Mouse (Mus musculus) embryonic facial prominence, embryonic 10.5 days (tissue): Measurements from ENCODE around the gene Rapgef5. TPM values are rescaled to one million over a fixed set of nuclear protein-coding genes. Genes with fewer than 3 reads are reported as not detected.

Source experiments
- DNase-seq: peaks from one replicate; pipeline ENCODE4 v3.0.0-alpha.2; 2017; ENCODE audit warnings: low spot score
- H3K27ac ChIP-seq: fragments of 300-500 bp; sonication (generic); replicated peaks from 2 replicates; pipeline ENCODE4 v1.5.1; 2016; ENCODE audit warnings: mild to moderate bottlenecking
- H3K27me3 ChIP-seq: fragments of 300-500 bp; sonication (generic); replicated peaks from 2 replicates; pipeline ENCODE4 v1.6.1; 2016; ENCODE audit warnings: low read depth, mild to moderate bottlenecking; ENCODE audit not compliant: poor library complexity, severe bottlenecking
- H3K36me3 ChIP-seq: fragments of 300-500 bp; sonication (generic); replicated peaks from 2 replicates; pipeline ENCODE4 v1.6.1; 2016; ENCODE audit warnings: mild to moderate bottlenecking, moderate library complexity
- H3K4me1 ChIP-seq: fragments of 300-500 bp; sonication (generic); 2 replicates; pipeline ENCODE4 v1.6.1; 2016
- H3K4me3 ChIP-seq: fragments of 300-500 bp; sonication (generic); 2 replicates; pipeline ENCODE4 v1.5.1; 2016; ENCODE audit warnings: mild to moderate bottlenecking, moderate library complexity
- H3K9me3 ChIP-seq: fragments of 300-500 bp; sonication (generic); 2 replicates; pipeline ENCODE4 v1.6.1; 2016; ENCODE audit warnings: mild to moderate bottlenecking
- WGBS: fragments of 180-500 bp; shearing (Covaris S2); methylation state at CpG from one replicate; pipeline ENCODE4 v1.1.7; 2016; 5-methylcytosine and 5-hydroxymethylcytosine counted together
- polyA plus RNA-seq: library from polyadenylated mRNA; unstranded; fragments of >200 nt; fragmentation: Nextera tagmentation; extraction: Ambion mirVana; gene quantifications from 2 replicates; pipeline ENCODE4 v1.2.1, GENCODE M21; 2016

Rapgef5 gene
- polyA plus RNA-seq, 1 experiment from 2014 or later = 7.1 TPM

DNA sequence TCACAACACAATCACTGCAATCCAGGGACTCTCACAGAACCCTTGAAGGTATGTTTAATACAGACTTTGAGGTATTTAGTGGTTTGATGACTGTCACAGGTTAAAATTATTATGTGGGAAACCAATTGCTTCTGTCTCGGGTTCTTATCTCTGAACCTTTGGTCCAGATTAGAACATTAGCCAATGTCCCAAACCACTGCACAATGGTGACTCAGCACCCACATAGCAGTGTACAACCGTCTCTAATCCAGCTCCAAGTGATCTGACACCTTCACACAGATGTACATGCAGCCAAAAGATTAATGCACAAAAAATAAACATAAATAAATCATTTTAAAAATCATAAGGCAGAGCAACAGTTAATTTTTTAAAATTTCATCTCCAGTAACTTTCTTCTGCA, 11.1 kb upstream of the Rapgef5 start:
- DNase-seq = no peak
- H3K36me3 ChIP-seq = no peaks in the 10 kb centered on the region
- WGBS = 87% methylated on average over 2 of the region's 2 CpGs
- H3K4me3 ChIP-seq = no peak overlapping the region
- no peaks in the 10 kb centered on the region for H3K27me3 ChIP-seq
- peaks cover 8% of the 10 kb centered on the region for H3K4me1 ChIP-seq
- no peaks in the 10 kb centered on the region for H3K9me3 ChIP-seq
- H3K27ac ChIP-seq = no peak overlapping the region

DNA sequence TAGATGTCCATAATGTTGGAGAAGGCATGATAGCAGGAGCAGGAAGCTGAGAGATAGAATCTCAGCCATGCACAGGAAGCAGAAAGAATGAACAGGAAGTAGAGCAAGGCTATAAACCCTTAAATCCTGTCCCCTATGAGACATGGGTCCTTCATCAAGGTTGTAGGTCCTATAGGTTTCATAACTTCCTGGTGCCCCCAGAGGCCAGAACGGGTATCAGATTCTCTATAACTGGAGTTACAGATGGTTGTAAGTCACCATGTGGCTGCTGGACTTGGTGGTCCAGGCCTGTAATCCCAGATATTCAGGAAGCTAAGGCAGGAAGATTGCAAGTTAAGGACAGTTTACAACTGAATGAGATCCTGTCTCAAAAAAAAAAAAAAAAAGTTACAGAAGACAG, 8.5 kb upstream of the Rapgef5 start:
- 64% methylated on average over 1 of the region's 1 CpGs for WGBS
- H3K27me3 ChIP-seq = peaks cover 5% of the 10 kb centered on the region; the same call in 1 of the 2 replicates
- H3K4me1 ChIP-seq = peaks cover 8% of the 10 kb centered on the region
- H3K36me3 ChIP-seq = no peaks in the 10 kb centered on the region
- H3K27ac ChIP-seq = no peak overlapping the region
- no peaks in the 10 kb centered on the region for H3K9me3 ChIP-seq
- no peak overlapping the region for H3K4me3 ChIP-seq
- DNase-seq = no peak

DNA sequence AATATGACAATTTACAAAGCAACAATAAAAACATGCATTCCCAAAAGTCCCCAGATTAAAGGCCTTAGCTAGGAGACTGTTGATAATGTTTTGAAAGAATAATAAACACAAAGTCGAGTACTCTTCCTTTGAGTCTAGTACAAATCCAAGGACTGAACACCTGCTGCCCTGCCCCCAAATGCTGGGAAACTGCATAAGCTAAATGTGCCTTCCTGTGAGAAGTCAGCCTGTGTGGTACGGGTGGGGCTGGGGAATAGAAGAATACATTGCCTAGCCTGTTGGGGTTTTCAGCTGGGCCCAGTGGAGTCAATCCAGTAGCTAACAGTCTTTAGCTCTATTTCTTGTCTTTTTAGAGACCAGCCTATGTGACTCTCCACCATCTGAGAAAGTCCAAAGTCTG, 6.4 kb upstream of the Rapgef5 start:
- no peak for DNase-seq
- 63% methylated on average over 2 of the region's 2 CpGs for WGBS

DNA sequence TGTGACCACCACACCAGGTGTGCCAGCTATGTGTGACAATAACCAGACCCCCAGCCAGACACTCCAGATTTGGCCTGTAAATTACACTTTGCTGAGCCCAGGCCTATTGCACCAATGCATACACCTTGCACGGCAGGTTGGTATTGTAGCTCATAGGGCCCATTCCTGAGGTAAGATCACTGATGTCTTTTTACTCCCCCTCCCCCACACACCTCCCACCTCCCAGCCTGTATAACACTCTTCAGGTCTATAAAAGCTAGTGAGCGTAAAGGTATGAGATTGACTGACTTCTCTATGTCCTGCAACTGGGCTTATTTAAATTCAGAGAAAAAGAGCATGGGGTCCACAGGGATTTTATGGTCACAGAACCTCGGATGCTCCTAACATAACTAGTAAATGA, 3.8 kb upstream of the Rapgef5 start:
- H3K27ac ChIP-seq = no peak overlapping the region
- WGBS = 85% methylated on average over 3 of the region's 3 CpGs
- H3K27me3 ChIP-seq = peaks cover 5% of the 10 kb centered on the region; the same call in 1 of the 2 replicates
- H3K4me3 ChIP-seq = no peak overlapping the region
- peaks cover 8% of the 10 kb centered on the region for H3K4me1 ChIP-seq
- no peaks in the 10 kb centered on the region for H3K36me3 ChIP-seq
- H3K9me3 ChIP-seq = no peaks in the 10 kb centered on the region
- no peak for DNase-seq

More for the DNA sequence above, 6.4 kb upstream of the Rapgef5 start:
- Histone ChIP-seq H3K4me3 (no peak overlapping the region), H3K4me1 (peaks cover 8% of the 10 kb centered on the region), H3K27me3 (peaks cover 5% of the 10 kb centered on the region; the same call in 1 of the 2 replicates), H3K27ac (no peak overlapping the region), H3K9me3 (no peaks in the 10 kb centered on the region), H3K36me3 (no peaks in the 10 kb centered on the region)

DNA sequence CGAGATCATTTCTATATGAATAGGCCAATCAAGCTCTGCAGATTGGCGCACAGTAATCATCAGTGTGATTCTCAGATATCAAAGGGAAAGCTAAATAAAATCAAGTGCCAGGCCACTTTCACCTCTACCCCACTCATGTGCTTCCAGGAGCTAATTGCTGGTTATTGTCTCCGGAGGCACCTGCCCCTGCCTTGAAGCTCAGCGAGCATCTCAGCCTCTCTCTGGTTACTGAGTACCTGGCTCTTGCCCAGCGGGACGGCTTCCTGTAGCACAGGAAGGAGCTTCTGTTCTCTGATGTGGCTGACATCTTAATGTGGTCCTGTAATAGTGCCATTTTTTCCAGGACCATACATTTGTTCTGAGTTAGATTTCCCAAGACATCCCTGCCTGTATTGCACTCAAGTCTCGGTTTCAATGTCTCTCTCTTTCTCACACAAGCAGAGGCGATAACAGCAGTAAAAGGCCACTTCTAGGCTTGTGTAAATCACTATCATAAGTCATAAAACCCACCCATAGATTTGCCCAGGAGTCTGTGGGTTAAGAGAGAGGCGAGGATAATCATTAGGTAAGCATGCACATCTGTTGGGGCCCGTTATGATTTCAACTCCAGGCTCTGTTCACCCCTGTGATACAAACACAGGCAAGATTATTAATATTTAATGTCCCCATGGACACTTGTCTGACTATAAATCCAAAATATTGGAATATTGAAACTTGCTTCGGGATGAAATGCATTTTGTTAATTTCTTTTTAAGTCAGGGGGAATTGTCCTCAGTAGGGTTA, 2.9 kb upstream of the Rapgef5 start:
- H3K27me3 ChIP-seq = peaks cover 5% of the 10 kb centered on the region; the same call in 1 of the 2 replicates
- no peak overlapping the region for H3K4me3 ChIP-seq
- H3K36me3 ChIP-seq = no peaks in the 10 kb centered on the region
- WGBS = 74% methylated on average over 11 of the region's 11 CpGs
- no peaks in the 10 kb centered on the region for H3K9me3 ChIP-seq
- no peak overlapping the region for H3K27ac ChIP-seq
- no peak for DNase-seq
- H3K4me1 ChIP-seq = peaks cover 8% of the 10 kb centered on the region

GRCm38 (mm10) chr12:117517275-117517936, 1.1 kb downstream of the Rapgef5 start:
- no peak for DNase-seq
- 76% methylated on average over 14 of the region's 14 CpGs for WGBS

DNA sequence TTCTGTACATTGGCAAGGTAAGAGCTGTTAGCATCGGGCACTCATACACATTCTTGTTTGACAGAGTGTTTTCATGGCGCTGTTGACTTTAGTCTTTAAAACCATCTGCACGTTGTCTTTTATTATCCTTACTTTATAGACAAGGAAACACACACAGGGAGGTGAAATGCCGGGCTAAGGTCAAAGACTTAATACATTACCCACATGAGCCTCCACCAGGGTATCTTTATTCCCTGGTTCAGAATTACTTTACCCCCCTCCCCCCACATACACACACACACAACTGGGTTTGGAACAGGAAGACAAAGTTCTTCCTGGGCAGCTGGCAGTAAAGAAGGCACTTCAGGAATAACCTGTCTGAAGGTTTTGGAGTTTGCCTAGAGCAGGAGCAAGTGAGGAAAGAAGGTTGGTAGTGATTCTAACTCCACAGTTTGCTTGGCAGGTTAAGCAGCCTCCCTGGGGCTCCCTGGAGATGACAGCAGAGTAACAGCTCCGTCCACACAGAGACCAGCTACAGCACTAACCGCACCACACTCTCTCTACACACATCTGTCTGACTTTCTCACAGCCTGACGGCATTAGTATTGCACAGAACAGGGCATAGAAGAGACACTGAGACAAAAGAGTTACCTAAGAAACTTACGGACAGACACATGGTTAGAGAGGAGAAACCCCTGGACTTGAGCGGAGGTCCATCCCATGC, 8.2 kb downstream of the Rapgef5 start:
- H3K4me1 ChIP-seq = 0 out of 2 replicates have a peak, but pooled peaks cover 4% of the 10 kb centered on the region
- no peak for DNase-seq
- no peaks in the 10 kb centered on the region for H3K9me3 ChIP-seq

More at GRCm38 (mm10) chr12:117517275-117517936, 1.1 kb downstream of the Rapgef5 start:
- no peak overlapping the region for H3K27ac ChIP-seq
- no peaks in the 10 kb centered on the region for H3K4me1 ChIP-seq
- H3K36me3 ChIP-seq = no peaks in the 10 kb centered on the region
- no peaks in the 10 kb centered on the region for H3K9me3 ChIP-seq
- H3K27me3 ChIP-seq = no peaks in the 10 kb centered on the region; the same call in 1 of the 2 replicates
- H3K4me3 ChIP-seq = no peak overlapping the region

GRCm38 (mm10) chr12:117527889-117528288, 11.6 kb downstream of the Rapgef5 start:
- Histone ChIP-seq H3K4me1 (0 out of 2 replicates have a peak, but pooled peaks cover 4% of the 10 kb centered on the region), H3K9me3 (no peaks in the 10 kb centered on the region), H3K4me3 (no peak overlapping the region), H3K27me3 (peaks cover 20% of the 10 kb centered on the region), H3K36me3 (no peaks in the 10 kb centered on the region), H3K27ac (no peak overlapping the region)
- no peak for DNase-seq
- WGBS = 74% methylated on average over 3 of the region's 3 CpGs

More for the DNA sequence above, 8.2 kb downstream of the Rapgef5 start:
- Histone ChIP-seq H3K27ac (no peak overlapping the region), H3K27me3 (peaks cover 5% of the 10 kb centered on the region; the same call in 1 of the 2 replicates), H3K4me3 (no peak overlapping the region), H3K36me3 (no peaks in the 10 kb centered on the region)
- WGBS = 73% methylated on average over 9 of the region's 9 CpGs

DNA sequence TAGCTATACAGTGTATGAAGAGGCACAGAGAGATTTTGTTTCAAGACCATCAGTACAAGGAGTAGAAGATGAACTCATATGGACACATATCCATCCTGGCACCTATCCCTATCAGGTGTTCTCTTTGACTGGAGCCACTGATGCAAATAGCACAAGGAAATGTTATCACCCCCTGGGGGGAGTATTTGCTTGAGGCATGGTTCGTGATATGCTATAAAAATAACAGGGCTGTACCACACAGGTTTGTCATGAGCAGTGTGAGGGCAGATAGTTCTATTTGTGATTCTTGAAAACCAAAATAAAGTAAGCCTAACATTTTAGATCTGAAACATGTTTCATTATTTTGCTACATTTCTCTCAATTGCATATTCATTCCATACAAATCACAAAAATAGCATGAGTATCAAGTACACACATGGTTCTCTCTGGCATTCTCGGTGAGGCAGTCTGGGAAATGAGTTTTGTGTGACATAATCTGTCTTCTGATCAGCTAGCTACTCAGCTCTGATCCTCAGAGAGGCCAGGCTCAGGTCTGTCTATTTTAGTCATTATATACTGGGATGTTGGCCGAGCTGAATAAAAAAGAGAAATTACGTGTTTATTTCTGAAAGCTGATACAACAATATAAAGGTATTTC, 12.3 kb downstream of the Rapgef5 start:
- H3K9me3 ChIP-seq = no peaks in the 10 kb centered on the region
- no peaks in the 10 kb centered on the region for H3K36me3 ChIP-seq
- no peak overlapping the region for H3K27ac ChIP-seq
- peaks cover 27% of the 10 kb centered on the region for H3K27me3 ChIP-seq
- H3K4me1 ChIP-seq = peaks cover 8% of the 10 kb centered on the region; the same call in 1 of the 2 replicates
- H3K4me3 ChIP-seq = no peak overlapping the region
- DNase-seq = no peak
- 78% methylated on average over 4 of the region's 4 CpGs for WGBS

DNA sequence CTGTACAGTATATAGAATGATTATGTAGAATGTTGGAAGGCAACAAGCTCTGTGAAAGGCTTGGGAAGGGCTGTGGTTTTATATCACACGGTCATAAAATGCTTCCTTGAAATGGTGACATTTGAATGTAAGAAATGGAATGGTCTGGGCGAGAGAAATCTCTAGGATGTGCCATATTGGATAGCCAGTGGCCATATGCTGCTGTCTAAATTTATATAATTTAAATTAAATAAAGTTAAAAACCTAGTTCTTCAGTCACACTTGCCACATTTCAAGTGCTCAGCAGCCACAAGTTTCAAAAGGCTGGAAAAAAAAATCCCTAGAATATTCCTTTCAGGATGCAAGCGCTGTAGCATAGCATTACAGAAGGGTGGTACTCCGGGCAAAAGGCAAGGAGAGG, 14.8 kb downstream of the Rapgef5 start:
- 90% methylated on average over 4 of the region's 4 CpGs for WGBS
- Histone ChIP-seq H3K9me3 (no peaks in the 10 kb centered on the region), H3K27me3 (peaks cover 52% of the 10 kb centered on the region), H3K4me3 (no peak overlapping the region), H3K36me3 (no peaks in the 10 kb centered on the region), H3K4me1 (peaks cover 15% of the 10 kb centered on the region), H3K27ac (no peak overlapping the region)
- no peak for DNase-seq

DNA sequence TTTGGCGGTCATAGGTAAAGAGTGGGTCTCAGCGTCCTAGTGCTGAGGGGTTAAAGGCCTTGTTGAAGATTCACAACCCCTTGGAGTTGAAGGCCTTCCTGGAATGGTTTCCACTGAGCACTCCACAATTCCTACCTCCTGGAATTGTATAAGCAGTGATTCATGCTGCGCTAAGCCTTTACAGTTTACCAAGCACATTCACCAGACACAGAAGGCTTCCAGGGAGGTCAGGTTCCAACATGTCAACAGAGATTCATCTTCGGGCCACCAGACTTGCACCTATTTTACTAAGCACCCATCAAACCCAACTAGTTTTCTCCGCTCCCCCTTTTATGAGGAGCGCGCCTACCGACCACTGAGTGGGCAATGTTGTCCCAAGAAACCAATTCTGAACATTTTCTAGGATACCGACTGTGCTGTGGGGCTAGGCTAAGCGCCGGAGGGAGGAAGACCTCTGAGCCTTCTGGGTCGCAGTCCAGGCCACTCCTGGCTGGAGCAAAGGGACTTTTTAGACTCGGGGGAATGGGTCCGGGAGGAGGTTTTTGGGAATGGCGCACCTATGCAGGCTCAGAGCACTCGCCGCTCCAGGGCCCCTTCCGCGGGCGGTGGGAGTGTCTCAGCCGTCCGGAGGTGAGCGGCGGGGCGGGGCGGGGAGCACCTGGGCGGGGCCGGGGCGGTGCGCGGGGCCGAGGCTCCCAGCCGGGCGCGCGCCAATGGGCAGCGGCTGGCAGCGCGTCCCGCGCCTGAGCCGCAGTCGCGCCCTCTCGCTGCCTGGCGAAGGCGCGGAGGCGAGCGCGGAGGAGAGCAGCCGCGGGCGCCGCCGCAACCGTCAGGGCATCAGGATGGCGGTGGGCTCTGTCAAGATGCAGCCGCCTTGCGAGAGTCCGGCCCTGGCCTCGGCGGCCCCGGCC, 17.2 kb downstream of the Rapgef5 start:
- WGBS = 2% methylated on average over 64 of the region's 64 CpGs

More for the DNA sequence above, 17.2 kb downstream of the Rapgef5 start:
- peak overlapping the region; percentile 77 for H3K4me3 ChIP-seq
- H3K4me1 ChIP-seq = peaks cover 15% of the 10 kb centered on the region
- H3K9me3 ChIP-seq = no peaks in the 10 kb centered on the region
- H3K27ac ChIP-seq = peak overlapping the region; percentile 81
- H3K27me3 ChIP-seq = peaks cover 56% of the 10 kb centered on the region
- no peaks in the 10 kb centered on the region for H3K36me3 ChIP-seq
- peak; percentile 81 for DNase-seq
